Mouse (Mus musculus) forebrain, embryonic 10.5 days (tissue): ENCODE results near the gene Dhrs4. TPM values are rescaled to one million over a fixed set of nuclear protein-coding genes. Genes with fewer than 3 reads are reported as not detected.

Experiments
- DNase-seq: peaks from one replicate; pipeline ENCODE4 v3.0.0-alpha.2; 2017; ENCODE audit warnings: low spot score; ENCODE audit errors: extremely low spot score
- H3K27ac ChIP-seq: fragments of 300-500 bp; sonication (generic); 2 replicates; pipeline ENCODE4 v1.5.1; 2016; ENCODE audit warnings: mild to moderate bottlenecking
- H3K27me3 ChIP-seq: fragments of 300-500 bp; sonication (generic); 2 replicates; pipeline ENCODE4 v1.6.1; 2016; ENCODE audit warnings: mild to moderate bottlenecking; ENCODE audit not compliant: poor library complexity, severe bottlenecking
- H3K36me3 ChIP-seq: fragments of 300-500 bp; sonication (generic); replicated peaks from 2 replicates; pipeline ENCODE4 v1.6.1; 2016; ENCODE audit warnings: mild to moderate bottlenecking, moderate library complexity
- H3K4me1 ChIP-seq: fragments of 300-500 bp; sonication (generic); 2 replicates; pipeline ENCODE4 v1.6.1; 2016
- H3K4me3 ChIP-seq: fragments of 300-500 bp; sonication (generic); 2 replicates; pipeline ENCODE4 v1.5.1; 2016; ENCODE audit warnings: mild to moderate bottlenecking, moderate library complexity
- H3K9me3 ChIP-seq: fragments of 300-500 bp; sonication (generic); 2 replicates; pipeline ENCODE4 v1.6.1; 2016; ENCODE audit warnings: mild to moderate bottlenecking, moderate library complexity
- WGBS: fragments of 180-500 bp; shearing (Covaris S2); methylation state at CpG from one replicate; pipeline ENCODE4 v1.1.7; 2016; 5-methylcytosine and 5-hydroxymethylcytosine counted together
- polyA plus RNA-seq: library from polyadenylated mRNA; unstranded; fragments of >200 nt; fragmentation: Nextera tagmentation; extraction: Ambion mirVana; gene quantifications from 2 replicates; pipeline ENCODE4 v1.2.1, GENCODE M21; 2016

Gene Dhrs4
- polyA plus RNA-seq, 1 experiment from 2014 or later: 71.0 TPM

DNA sequence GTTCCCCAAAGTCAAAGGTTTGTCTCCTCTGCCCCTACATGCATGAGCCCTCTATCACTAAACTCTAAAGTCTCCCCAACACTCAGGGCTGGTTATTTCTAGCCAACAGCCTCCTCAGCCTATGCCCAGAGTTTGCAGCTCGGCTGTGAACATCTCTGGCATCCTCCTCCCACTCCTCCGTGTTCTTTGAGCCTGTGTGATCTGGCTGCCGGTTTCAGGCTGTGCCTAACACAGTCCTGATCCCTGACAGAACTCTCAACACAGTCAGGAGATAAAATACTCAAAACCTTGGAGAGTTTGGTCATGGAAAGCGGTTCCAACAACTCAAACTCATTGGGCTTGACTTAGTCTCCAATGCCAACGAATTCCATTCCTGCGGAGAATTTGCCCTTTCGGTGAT lies 11.4 kb upstream of the Dhrs4 start:
- Histone ChIP-seq H3K4me1 (peaks cover 15% of the 10 kb centered on the region), H3K36me3 (no peaks in the 10 kb centered on the region), H3K27ac (no peak overlapping the region), H3K4me3 (no peak overlapping the region), H3K9me3 (no peaks in the 10 kb centered on the region), H3K27me3 (no peaks in the 10 kb centered on the region; the same call in 1 of the 2 replicates)
- DNase-seq: no peak
- WGBS: 82% methylated on average over 7 of the region's 7 CpGs

- peaks cover 15% of the 10 kb centered on the region for H3K4me1 ChIP-seq
- 84% methylated on average over 2 of the region's 2 CpGs for WGBS
- H3K27me3 ChIP-seq: no peaks in the 10 kb centered on the region; the same call in 1 of the 2 replicates
- H3K9me3 ChIP-seq: no peaks in the 10 kb centered on the region
- H3K36me3 ChIP-seq: no peaks in the 10 kb centered on the region
- H3K4me3 ChIP-seq: no peak overlapping the region
- DNase-seq: no peak
- no peak overlapping the region for H3K27ac ChIP-seq
Observed at GRCm38 (mm10) chr14:55468301-55468741, 10.2 kb upstream of the Dhrs4 start.

DNA sequence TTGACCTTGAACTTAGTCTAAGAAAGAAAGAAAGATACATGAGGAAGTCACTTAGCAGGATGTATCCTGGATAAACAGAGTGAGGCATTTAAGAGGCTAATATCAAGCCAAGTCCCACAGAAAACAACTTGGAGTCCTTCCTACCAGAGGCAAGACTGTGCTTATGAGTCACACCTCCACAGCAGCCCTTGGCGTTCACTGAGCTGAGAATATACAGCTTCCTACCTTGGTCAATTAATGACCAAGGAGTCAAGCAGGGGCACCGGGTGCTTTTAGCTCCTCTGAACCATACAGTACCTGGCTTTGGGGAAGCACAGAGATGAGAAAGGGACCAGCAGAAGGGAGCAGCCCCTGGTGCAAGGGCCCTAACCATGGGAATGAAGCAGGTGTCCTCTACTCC lies 9.5 kb upstream of the Dhrs4 start:
- H3K27ac ChIP-seq: no peak overlapping the region
- H3K27me3 ChIP-seq: no peaks in the 10 kb centered on the region; the same call in 1 of the 2 replicates
- no peak overlapping the region for H3K4me3 ChIP-seq
- H3K9me3 ChIP-seq: no peaks in the 10 kb centered on the region
- DNase-seq: no peak
- peaks cover 15% of the 10 kb centered on the region for H3K4me1 ChIP-seq
- 93% methylated on average over 2 of the region's 2 CpGs for WGBS
- no peaks in the 10 kb centered on the region for H3K36me3 ChIP-seq

GRCm38 (mm10) chr14:55469821-55470220 lies 8.7 kb upstream of the Dhrs4 start:
- no peak overlapping the region for H3K4me3 ChIP-seq
- DNase-seq: no peak
- H3K27me3 ChIP-seq: no peaks in the 10 kb centered on the region; the same call in 1 of the 2 replicates
- peaks cover 15% of the 10 kb centered on the region for H3K4me1 ChIP-seq
- no peaks in the 10 kb centered on the region for H3K9me3 ChIP-seq
- 84% methylated on average over 6 of the region's 6 CpGs for WGBS
- H3K36me3 ChIP-seq: no peaks in the 10 kb centered on the region
- no peak overlapping the region for H3K27ac ChIP-seq

GRCm38 (mm10) chr14:55470806-55471205 lies 7.8 kb upstream of the Dhrs4 start:
- H3K4me3 ChIP-seq: no peak overlapping the region
- no peak for DNase-seq
- H3K27me3 ChIP-seq: no peaks in the 10 kb centered on the region; the same call in 1 of the 2 replicates
- WGBS: 19% methylated on average over 10 of the region's 10 CpGs
- no peaks in the 10 kb centered on the region for H3K36me3 ChIP-seq
- no peak overlapping the region for H3K27ac ChIP-seq
- H3K4me1 ChIP-seq: peaks cover 15% of the 10 kb centered on the region
- H3K9me3 ChIP-seq: no peaks in the 10 kb centered on the region

- WGBS: 76% methylated on average over 2 of the region's 2 CpGs
- DNase-seq: no peak
- H3K4me3 ChIP-seq: no peak overlapping the region
- peaks cover 37% of the 10 kb centered on the region for H3K4me1 ChIP-seq
- H3K9me3 ChIP-seq: no peaks in the 10 kb centered on the region
- H3K27ac ChIP-seq: no peak overlapping the region
- no peaks in the 10 kb centered on the region; the same call in 1 of the 2 replicates for H3K27me3 ChIP-seq
- H3K36me3 ChIP-seq: no peaks in the 10 kb centered on the region
Observed at GRCm38 (mm10) chr14:55475654-55476053, 2.9 kb upstream of the Dhrs4 start.

- WGBS: 100% methylated on average over 1 of the region's 1 CpGs
- Histone ChIP-seq H3K27ac (no peak overlapping the region), H3K36me3 (peaks cover 12% of the 10 kb centered on the region), H3K4me1 (peaks cover 29% of the 10 kb centered on the region), H3K27me3 (no peaks in the 10 kb centered on the region), H3K4me3 (no peak overlapping the region), H3K9me3 (no peaks in the 10 kb centered on the region)
- DNase-seq: no peak
Observed at GRCm38 (mm10) chr14:55477421-55477820, 1.1 kb upstream of the Dhrs4 start.

GRCm38 (mm10) chr14:55477829-55478228 lies 729 bp upstream of the Dhrs4 start:
- WGBS: 94% methylated on average over 5 of the region's 5 CpGs
- no peaks in the 10 kb centered on the region for H3K9me3 ChIP-seq
- DNase-seq: no peak
- H3K27ac ChIP-seq: no peak overlapping the region
- peaks cover 29% of the 10 kb centered on the region for H3K4me1 ChIP-seq
- H3K4me3 ChIP-seq: peak overlapping the region; percentile 69; the same call in 1 of the 2 replicates
- no peaks in the 10 kb centered on the region for H3K27me3 ChIP-seq
- H3K36me3 ChIP-seq: peaks cover 12% of the 10 kb centered on the region

- H3K9me3 ChIP-seq: no peaks in the 10 kb centered on the region
- peak overlapping the region; percentile 69; the same call in 1 of the 2 replicates for H3K4me3 ChIP-seq
- peaks cover 12% of the 10 kb centered on the region for H3K36me3 ChIP-seq
- H3K4me1 ChIP-seq: peaks cover 34% of the 10 kb centered on the region
- 92% methylated on average over 10 of the region's 10 CpGs for WGBS
- H3K27ac ChIP-seq: no peak overlapping the region
- no peaks in the 10 kb centered on the region for H3K27me3 ChIP-seq
- no peak for DNase-seq
Observed at GRCm38 (mm10) chr14:55479629-55480028, 1.1 kb downstream of the Dhrs4 start.

- no peak overlapping the region for H3K4me3 ChIP-seq
- peaks cover 19% of the 10 kb centered on the region for H3K4me1 ChIP-seq
- no peak overlapping the region for H3K27ac ChIP-seq
- peaks cover 39% of the 10 kb centered on the region for H3K36me3 ChIP-seq
- H3K9me3 ChIP-seq: no peaks in the 10 kb centered on the region
- whole genome bisulfite sequencing: 77% methylated on average over 5 of the region's 5 CpGs
- no peak for DNase-seq
- no peaks in the 10 kb centered on the region for H3K27me3 ChIP-seq
Observed at GRCm38 (mm10) chr14:55484430-55485085, 6.0 kb downstream of the Dhrs4 start.

DNA sequence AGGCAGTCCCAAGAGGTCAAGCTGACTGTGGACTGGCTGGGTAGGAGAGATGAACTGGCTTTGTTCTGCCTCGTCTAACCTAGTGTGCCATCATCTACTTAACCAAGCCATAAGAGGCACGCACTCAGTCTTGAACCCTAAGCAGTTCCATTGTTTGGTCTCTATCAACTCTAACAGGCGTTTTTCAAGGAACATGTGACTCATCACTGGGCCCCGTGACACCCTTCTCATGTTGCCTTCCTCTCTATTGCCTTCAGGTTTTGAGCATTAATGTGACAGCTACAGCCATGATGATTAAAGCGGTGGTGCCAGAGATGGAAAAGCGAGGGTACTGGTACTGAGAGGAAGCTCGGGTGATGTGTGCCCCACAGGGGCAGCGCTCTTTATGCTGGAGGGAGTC lies 8.3 kb downstream of the Dhrs4 start:
- peaks cover 8% of the 10 kb centered on the region; the same call in 1 of the 2 replicates for H3K27me3 ChIP-seq
- H3K27ac ChIP-seq: no peak overlapping the region
- DNase-seq: no peak
- peaks cover 28% of the 10 kb centered on the region for H3K36me3 ChIP-seq
- H3K4me3 ChIP-seq: no peak overlapping the region
- H3K9me3 ChIP-seq: no peaks in the 10 kb centered on the region
- H3K4me1 ChIP-seq: peaks cover 35% of the 10 kb centered on the region
- 89% methylated on average over 8 of the region's 8 CpGs for WGBS

DNA sequence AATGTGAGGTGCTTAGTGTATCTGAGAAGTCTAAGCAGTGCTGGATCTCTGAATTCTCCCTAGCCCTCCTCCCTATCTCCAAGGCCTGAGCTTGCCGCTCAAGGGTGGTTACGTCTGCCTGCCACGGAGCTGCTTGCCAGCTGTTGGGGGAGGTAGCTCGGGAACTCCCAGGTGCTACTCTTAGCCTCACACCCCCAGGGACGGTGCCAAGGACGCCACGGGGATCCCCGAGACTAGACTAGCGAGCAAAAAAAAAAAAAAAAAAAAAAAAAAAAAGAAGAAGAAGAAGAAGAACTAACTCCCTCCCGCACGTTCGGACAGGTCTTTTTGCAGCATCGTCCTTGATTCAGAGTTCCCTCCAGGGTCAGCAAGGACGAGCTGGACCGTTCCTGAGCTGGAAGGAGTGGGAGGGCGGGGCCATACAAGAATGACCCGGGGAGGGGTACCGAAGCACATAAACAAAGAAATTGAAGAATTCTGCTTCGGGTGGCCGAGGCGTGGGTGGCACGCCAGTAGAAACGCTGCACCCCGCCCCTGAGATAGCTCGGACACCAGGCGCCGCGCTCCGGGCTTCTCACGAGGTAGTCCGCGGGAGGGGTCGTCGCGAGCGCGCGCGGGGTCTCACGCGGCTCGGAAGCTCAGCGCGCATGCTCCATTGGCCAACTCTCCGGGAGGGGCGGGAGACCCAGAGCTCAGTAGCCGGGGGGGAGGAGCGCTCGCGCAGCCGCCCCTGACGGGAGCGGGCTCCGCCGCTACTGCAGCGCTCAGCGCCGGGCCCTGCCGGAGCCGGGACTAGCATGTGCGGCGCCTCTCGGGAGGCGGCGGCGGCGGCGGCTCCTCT lies 12.0 kb downstream of the Dhrs4 start, which contains the start of gene Carmil3:
Gene Carmil3, plus strand, starts transcription at position 291 of the 841 bp plus-strand sequence.
- WGBS: under 1% methylated on average over 67 of the region's 68 CpGs
- DNase-seq: peak; percentile 76
- Histone ChIP-seq H3K4me3 (peak within 1 kb of the TSS; percentile 88), H3K27ac (peak within 1 kb of the TSS; percentile 92), H3K27me3 (peaks cover 11% of the 10 kb centered on the region; the same call in 1 of the 2 replicates), H3K4me1 (peaks cover 30% of the 10 kb centered on the region), H3K36me3 (peaks cover 48% of the 10 kb centered on the region), H3K9me3 (no peaks in the 10 kb centered on the region)
